Mouse (Mus musculus): ENCODE measurements around the gene Gm29797. TPM values are rescaled to one million over a fixed set of nuclear protein-coding genes. Genes with fewer than 3 reads are reported as not detected.
A peak's percentile ranks its signal among the peaks of the same experiment; 100 is the strongest.

Gm29797 gene
- polyA plus RNA-seq, 1 experiment = not detected

GRCm38 (mm10) chr2:181670285-181670912 lies 13.6 kb downstream of the Gm29797 start:
- H3K4me1 ChIP-seq (ENCODE audit: control insufficient read depth) = peaks cover 2% of the 10 kb centered on the region
- H3K9me3 ChIP-seq (ENCODE audit: control insufficient read depth, low read length) = no peaks in the 10 kb centered on the region
- H3K4me3 ChIP-seq (replicated peaks) = no peak overlapping the region
- peaks cover 74% of the 10 kb centered on the region for H3K27me3 ChIP-seq (ENCODE audit: control insufficient read depth)
- H3K36me3 ChIP-seq (ENCODE audit: control insufficient read depth) = no peaks in the 10 kb centered on the region
- no peak for TF ChIP-seq GATA1 (IDR thresholded peaks at IDR 0.05; ENCODE audit: low read length)
- TF ChIP-seq TAL1 (IDR thresholded peaks at IDR 0.05; ENCODE audit: low read length) = no peak

GRCm38 (mm10) chr2:181670913-181671311 lies 14.1 kb downstream of the Gm29797 start:
- Histone ChIP-seq H3K36me3 (ENCODE audit: control insufficient read depth) (no peaks in the 10 kb centered on the region), H3K4me3 (replicated peaks) (peak overlapping the region; percentile 7), H3K27me3 (ENCODE audit: control insufficient read depth) (peaks cover 77% of the 10 kb centered on the region), H3K4me1 (ENCODE audit: control insufficient read depth) (peaks cover 6% of the 10 kb centered on the region), H3K9me3 (ENCODE audit: control insufficient read depth, low read length) (no peaks in the 10 kb centered on the region)
- no peak for TF ChIP-seq TAL1 (IDR thresholded peaks at IDR 0.05; ENCODE audit: low read length)
- no peak for TF ChIP-seq GATA1 (IDR thresholded peaks at IDR 0.05; ENCODE audit: low read length)

GRCm38 (mm10) chr2:181671326-181671725 lies 14.5 kb downstream of the Gm29797 start, which contains the start of gene Sox18:
Gene Sox18 (minus strand): TSS chr2:181671640.
- Histone ChIP-seq H3K27me3 (ENCODE audit: control insufficient read depth) (peaks cover 77% of the 10 kb centered on the region), H3K4me1 (ENCODE audit: control insufficient read depth) (peaks cover 6% of the 10 kb centered on the region), H3K9me3 (ENCODE audit: control insufficient read depth, low read length) (no peaks in the 10 kb centered on the region), H3K4me3 (replicated peaks) (peak within 1 kb of the TSS; percentile 7), H3K36me3 (ENCODE audit: control insufficient read depth) (no peaks in the 10 kb centered on the region)
- TF ChIP-seq GATA1 (IDR thresholded peaks at IDR 0.05; ENCODE audit: low read length) = no peak
- TF ChIP-seq TAL1 (IDR thresholded peaks at IDR 0.05; ENCODE audit: low read length) = no peak

- H3K9me3 ChIP-seq (ENCODE audit: control insufficient read depth, low read length) = no peaks in the 10 kb centered on the region
These were observed 15.2 kb downstream of the Gm29797 start for GRCm38 (mm10) chr2:181671984-181672383.

GRCm38 (mm10) chr2:181673501-181673900 lies 16.7 kb downstream of the Gm29797 start:
- no peak overlapping the region for H3K4me3 ChIP-seq (replicated peaks)
- peaks cover 74% of the 10 kb centered on the region for H3K27me3 ChIP-seq (ENCODE audit: control insufficient read depth)
- TF ChIP-seq TAL1 (IDR thresholded peaks at IDR 0.05; ENCODE audit: low read length) = no peak
- no peak for TF ChIP-seq GATA1 (IDR thresholded peaks at IDR 0.05; ENCODE audit: low read length)
- H3K36me3 ChIP-seq (ENCODE audit: control insufficient read depth) = no peaks in the 10 kb centered on the region
- H3K9me3 ChIP-seq (ENCODE audit: control insufficient read depth, low read length) = no peaks in the 10 kb centered on the region
- peaks cover 6% of the 10 kb centered on the region for H3K4me1 ChIP-seq (ENCODE audit: control insufficient read depth)

More at GRCm38 (mm10) chr2:181671984-181672383, 15.2 kb downstream of the Gm29797 start:
- Histone ChIP-seq H3K4me3 (replicated peaks) (no peak overlapping the region), H3K4me1 (ENCODE audit: control insufficient read depth) (peaks cover 6% of the 10 kb centered on the region), H3K27me3 (ENCODE audit: control insufficient read depth) (peaks cover 80% of the 10 kb centered on the region), H3K36me3 (ENCODE audit: control insufficient read depth) (no peaks in the 10 kb centered on the region)
- no peak for TF ChIP-seq TAL1 (IDR thresholded peaks at IDR 0.05; ENCODE audit: low read length)
- no peak for TF ChIP-seq GATA1 (IDR thresholded peaks at IDR 0.05; ENCODE audit: low read length)

- H3K4me3 ChIP-seq (replicated peaks) = no peak overlapping the region
- peaks cover 12% of the 10 kb centered on the region for H3K4me1 ChIP-seq (ENCODE audit: control insufficient read depth)
- H3K27me3 ChIP-seq (ENCODE audit: control insufficient read depth) = peaks cover 64% of the 10 kb centered on the region
- H3K36me3 ChIP-seq (ENCODE audit: control insufficient read depth) = no peaks in the 10 kb centered on the region
- H3K9me3 ChIP-seq (ENCODE audit: control insufficient read depth, low read length) = no peaks in the 10 kb centered on the region
- TF ChIP-seq TAL1 (IDR thresholded peaks at IDR 0.05; ENCODE audit: low read length) (no peak), GATA1 (IDR thresholded peaks at IDR 0.05; ENCODE audit: low read length) (no peak)
These were observed 18.1 kb downstream of the Gm29797 start for GRCm38 (mm10) chr2:181674934-181675333.

GRCm38 (mm10) chr2:181675454-181675853 lies 18.6 kb downstream of the Gm29797 start:
- peaks cover 17% of the 10 kb centered on the region for H3K4me1 ChIP-seq (ENCODE audit: control insufficient read depth)
- peaks cover 64% of the 10 kb centered on the region for H3K27me3 ChIP-seq (ENCODE audit: control insufficient read depth)
- TF ChIP-seq GATA1 (IDR thresholded peaks at IDR 0.05; ENCODE audit: low read length) (no peak), TAL1 (IDR thresholded peaks at IDR 0.05; ENCODE audit: low read length) (no peak)

GRCm38 (mm10) chr2:181676424-181676823 lies 19.6 kb downstream of the Gm29797 start:
- Histone ChIP-seq H3K27me3 (ENCODE audit: control insufficient read depth) (peaks cover 64% of the 10 kb centered on the region), H3K9me3 (ENCODE audit: control insufficient read depth, low read length) (no peaks in the 10 kb centered on the region), H3K4me1 (ENCODE audit: control insufficient read depth) (peaks cover 21% of the 10 kb centered on the region), H3K36me3 (ENCODE audit: control insufficient read depth) (no peaks in the 10 kb centered on the region), H3K4me3 (replicated peaks) (no peak overlapping the region)
- TF ChIP-seq TAL1 (IDR thresholded peaks at IDR 0.05; ENCODE audit: low read length) = no peak
- no peak for TF ChIP-seq GATA1 (IDR thresholded peaks at IDR 0.05; ENCODE audit: low read length)

More at GRCm38 (mm10) chr2:181675454-181675853, 18.6 kb downstream of the Gm29797 start:
- H3K9me3 ChIP-seq (ENCODE audit: control insufficient read depth, low read length) = no peaks in the 10 kb centered on the region
- H3K36me3 ChIP-seq (ENCODE audit: control insufficient read depth) = no peaks in the 10 kb centered on the region
- no peak overlapping the region for H3K4me3 ChIP-seq (replicated peaks)

- Histone ChIP-seq H3K9me3 (ENCODE audit: control insufficient read depth, low read length) (no peaks in the 10 kb centered on the region), H3K4me1 (ENCODE audit: control insufficient read depth) (peaks cover 21% of the 10 kb centered on the region), H3K36me3 (ENCODE audit: control insufficient read depth) (no peaks in the 10 kb centered on the region), H3K27me3 (ENCODE audit: control insufficient read depth) (peaks cover 59% of the 10 kb centered on the region), H3K4me3 (replicated peaks) (no peak overlapping the region)
- no peak for TF ChIP-seq TAL1 (IDR thresholded peaks at IDR 0.05; ENCODE audit: low read length)
- TF ChIP-seq GATA1 (IDR thresholded peaks at IDR 0.05; ENCODE audit: low read length) = no peak
These were observed 20.4 kb downstream of the Gm29797 start for GRCm38 (mm10) chr2:181677096-181677754.
